Mouse (Mus musculus) forelimb bud, embryonic 11.5 days (tissue): ENCODE measurements around the gene Ankrd34b.

Experiments
- DNase-seq: peaks from one replicate; pipeline ENCODE4 v3.0.0-alpha.2; 2012; ENCODE audit warnings: low read depth, low spot score

Ankrd34b gene

GRCm38 (mm10) chr13:92425758-92426264 lies at the start of gene Ankrd34b:
TSS of gene Ankrd34b (plus strand) at chr13:92425896.
- DNase-seq: peak; percentile 30

- no peak for DNase-seq
Measured at GRCm38 (mm10) chr13:92387367-92387766, 38.3 kb upstream of the Ankrd34b start.

- no peak for DNase-seq
Measured at GRCm38 (mm10) chr13:92393047-92393661, 32.5 kb upstream of the Ankrd34b start.

- DNase-seq: no peak
Measured at GRCm38 (mm10) chr13:92398491-92399384, 27.0 kb upstream of the Ankrd34b start.

- DNase-seq: no peak
Measured at GRCm38 (mm10) chr13:92402063-92402462, 23.6 kb upstream of the Ankrd34b start.

GRCm38 (mm10) chr13:92403496-92403895 lies 22.2 kb upstream of the Ankrd34b start:
- DNase-seq: no peak

- no peak for DNase-seq
Measured at GRCm38 (mm10) chr13:92410486-92410885, 15.2 kb upstream of the Ankrd34b start.

- no peak for DNase-seq
Measured at GRCm38 (mm10) chr13:92419630-92420029, 6.1 kb upstream of the Ankrd34b start.

GRCm38 (mm10) chr13:92423711-92424110 lies 2.0 kb upstream of the Ankrd34b start:
- no peak for DNase-seq

GRCm38 (mm10) chr13:92426294-92427051 lies 777 bp downstream of the Ankrd34b start:
- no peak for DNase-seq

GRCm38 (mm10) chr13:92427351-92427855 lies 1.7 kb downstream of the Ankrd34b start:
- no peak for DNase-seq

- DNase-seq: no peak
Measured at GRCm38 (mm10) chr13:92438656-92439055, 13.0 kb downstream of the Ankrd34b start.

GRCm38 (mm10) chr13:92440286-92440685 lies 14.6 kb downstream of the Ankrd34b start:
- DNase-seq: no peak

- no peak for DNase-seq
Measured at GRCm38 (mm10) chr13:92446872-92447271, 21.2 kb downstream of the Ankrd34b start.

- DNase-seq: no peak
Measured at GRCm38 (mm10) chr13:92464698-92465097, 39.0 kb downstream of the Ankrd34b start.

GRCm38 (mm10) chr13:92467891-92468290 lies 42.2 kb downstream of the Ankrd34b start:
- no peak for DNase-seq

GRCm38 (mm10) chr13:92469381-92469780 lies 43.7 kb downstream of the Ankrd34b start:
- DNase-seq: no peak

GRCm38 (mm10) chr13:92470151-92470550 lies 44.5 kb downstream of the Ankrd34b start:
- DNase-seq: no peak

- peak; percentile 52 for DNase-seq
Measured at GRCm38 (mm10) chr13:92483348-92483747, 57.7 kb downstream of the Ankrd34b start.

- peak; percentile 97 for DNase-seq
Measured at GRCm38 (mm10) chr13:92483852-92484463, 58.3 kb downstream of the Ankrd34b start, which contains the start of gene Fam151b. TSS of gene Fam151b (minus strand) at chr13:92484015.

- DNase-seq: no peak
Measured at GRCm38 (mm10) chr13:92490817-92491216, 65.1 kb downstream of the Ankrd34b start.
